Mouse (Mus musculus): ENCODE measurements at regions not wholly inside any gene's neighbourhood (a gene's known extent, or its start where the extent isn't known, plus 50 kb on each side); places are given as distances from the start of the nearest gene placed in this dataset.

- TF ChIP-seq POLR2A (IDR thresholded peaks at IDR 0.05; ENCODE audit: low read depth, low read length) (no peak), CTCF (IDR thresholded peaks at IDR 0.05; ENCODE audit: borderline replicate concordance, insufficient read depth, low read length) (no peak)
Observed at GRCm38 (mm10) chr9:79310591-79310990, 408.0 kb downstream of the Col12a1 start.

Data from embryonic fibroblast, embryonic 13.5 days (primary cell).